Mouse (Mus musculus): ENCODE measurements around the gene Scml4. TPM values are rescaled to one million over a fixed set of nuclear protein-coding genes. Genes with fewer than 3 reads are reported as not detected.

The Scml4 gene
- polyA plus RNA-seq, 1 experiment from 2014 or later = 0.30 TPM

DNA sequence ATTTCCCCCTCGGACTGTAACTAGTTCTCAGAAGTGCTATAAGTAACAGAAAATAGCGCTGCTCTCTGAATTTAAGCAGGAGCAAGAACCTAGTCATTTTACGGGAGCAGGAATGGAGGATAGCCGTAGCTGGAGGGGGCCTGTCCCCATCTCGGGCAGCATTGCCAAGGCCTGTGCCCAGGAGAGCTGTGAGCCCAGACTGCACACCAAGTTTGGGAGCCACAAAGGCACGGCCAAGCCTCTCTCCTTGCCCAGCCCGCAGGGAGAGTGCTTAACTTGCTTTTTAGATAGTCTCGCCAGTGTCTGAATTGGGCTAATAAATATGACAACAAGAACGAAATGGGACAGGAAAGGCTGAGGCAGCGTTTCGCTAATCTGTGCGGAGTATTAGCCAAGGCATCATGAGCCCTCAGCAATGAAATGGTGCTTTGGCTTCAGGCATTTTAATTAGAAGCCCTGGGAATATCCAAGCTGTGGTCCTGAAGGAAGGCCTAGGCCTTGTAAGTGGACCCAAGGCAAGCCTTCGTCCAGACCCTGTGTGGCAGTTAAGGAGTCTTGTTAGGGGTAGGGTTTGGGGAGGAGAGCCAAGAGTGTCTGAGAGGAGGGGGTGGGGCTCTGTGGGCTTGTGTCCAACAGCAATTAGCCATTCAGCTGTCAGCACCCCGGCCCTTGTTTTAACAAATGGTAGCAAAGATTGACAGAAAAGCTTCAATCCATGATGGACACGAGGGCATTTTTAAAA lies 12.3 kb downstream of the Scml4 start:
- no peaks in the 10 kb centered on the region for H3K27me3 ChIP-seq (ENCODE audit: insufficient read depth, low read length)
- no peak overlapping the region for H3K4me3 ChIP-seq (ENCODE audit: low read depth, low read length)
- no peaks in the 10 kb centered on the region for H3K4me1 ChIP-seq (ENCODE audit: insufficient read depth)
- 76% methylated on average over 15 of the region's 15 CpGs for WGBS
- no peak for DNase-seq
- H3K27ac ChIP-seq (ENCODE audit: low read depth) = no peak overlapping the region
- ATAC-seq (ENCODE audit: insufficient read depth) = no peak
- no peaks in the 10 kb centered on the region for H3K9me3 ChIP-seq (ENCODE audit: low read depth, low read length)
- H3K36me3 ChIP-seq (ENCODE audit: insufficient read depth) = no peaks in the 10 kb centered on the region
- H3K4me2 ChIP-seq = no peak overlapping the region
- no peak overlapping the region for H3K9ac ChIP-seq
- TF ChIP-seq CTCF (IDR thresholded peaks at IDR 0.05; ENCODE audit: low read depth) = no peak

DNA sequence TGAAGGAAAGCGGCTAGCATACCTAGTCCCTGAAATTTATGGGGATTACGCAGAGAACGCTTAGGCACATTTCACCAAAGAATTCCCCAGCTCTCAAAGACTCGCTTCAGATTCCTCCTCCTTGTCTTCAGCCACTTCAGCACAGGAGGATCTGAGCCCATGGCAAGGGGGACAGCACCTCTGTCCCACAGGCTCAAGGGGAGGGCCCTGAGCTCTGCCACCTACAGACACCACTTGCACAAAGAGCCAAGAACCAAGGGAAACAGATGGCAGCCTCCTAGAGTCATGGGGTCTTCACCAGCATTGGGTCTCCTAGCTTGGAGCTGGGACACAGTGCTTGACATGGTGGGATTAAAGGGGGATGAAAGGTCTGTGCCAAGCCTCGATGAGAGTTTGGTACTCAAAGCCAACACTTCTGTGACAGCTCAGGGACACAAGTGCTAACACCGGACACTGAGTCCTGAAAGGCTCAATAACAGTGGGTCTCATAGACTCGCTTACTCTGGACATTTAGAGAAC lies 13.0 kb downstream of the Scml4 start:
- no peaks in the 10 kb centered on the region for H3K27me3 ChIP-seq (ENCODE audit: insufficient read depth, low read length)
- H3K36me3 ChIP-seq (ENCODE audit: insufficient read depth) = no peaks in the 10 kb centered on the region
- ATAC-seq (ENCODE audit: insufficient read depth) (no peak), DNase-seq (no peak)
- H3K4me3 ChIP-seq (ENCODE audit: low read depth, low read length) = no peak overlapping the region
- no peaks in the 10 kb centered on the region for H3K9me3 ChIP-seq (ENCODE audit: low read depth, low read length)
- H3K9ac ChIP-seq = no peak overlapping the region
- H3K4me2 ChIP-seq = no peak overlapping the region
- no peaks in the 10 kb centered on the region for H3K4me1 ChIP-seq (ENCODE audit: insufficient read depth)
- no peak overlapping the region for H3K27ac ChIP-seq (ENCODE audit: low read depth)
- WGBS = 78% methylated on average over 7 of the region's 7 CpGs
- no peak for TF ChIP-seq CTCF (IDR thresholded peaks at IDR 0.05; ENCODE audit: low read depth)

DNA sequence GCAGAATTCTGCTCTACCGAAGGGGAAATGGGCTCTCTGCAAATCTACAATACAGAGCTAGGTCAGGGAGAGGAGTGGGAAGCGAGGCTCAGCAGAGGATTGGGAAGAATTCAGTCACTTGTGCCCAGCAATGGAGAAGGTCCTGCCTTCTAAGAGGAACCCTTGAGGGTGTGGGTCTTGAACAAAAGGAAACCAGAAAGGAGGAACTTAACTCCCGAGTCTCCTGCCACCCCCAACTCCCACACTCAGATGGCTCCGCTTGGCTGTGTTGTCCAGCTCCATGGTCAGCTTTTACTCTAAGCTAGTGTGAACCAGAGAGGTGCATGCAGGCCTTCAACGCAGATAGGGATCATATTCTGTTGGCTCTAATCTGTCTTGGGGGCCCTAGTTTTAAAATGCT lies 16.0 kb downstream of the Scml4 start:
- Histone ChIP-seq H3K36me3 (ENCODE audit: insufficient read depth) (no peaks in the 10 kb centered on the region), H3K9me3 (ENCODE audit: low read depth, low read length) (no peaks in the 10 kb centered on the region), H3K9ac (no peak overlapping the region), H3K27ac (ENCODE audit: low read depth) (no peak overlapping the region), H3K4me2 (no peak overlapping the region), H3K4me3 (ENCODE audit: low read depth, low read length) (no peak overlapping the region), H3K4me1 (ENCODE audit: insufficient read depth) (no peaks in the 10 kb centered on the region), H3K27me3 (ENCODE audit: insufficient read depth, low read length) (no peaks in the 10 kb centered on the region)
- 75% methylated on average over 5 of the region's 5 CpGs for WGBS
- TF ChIP-seq CTCF (IDR thresholded peaks at IDR 0.05; ENCODE audit: low read depth) = no peak
- DNase-seq = no peak
- no peak for ATAC-seq (ENCODE audit: insufficient read depth)

DNA sequence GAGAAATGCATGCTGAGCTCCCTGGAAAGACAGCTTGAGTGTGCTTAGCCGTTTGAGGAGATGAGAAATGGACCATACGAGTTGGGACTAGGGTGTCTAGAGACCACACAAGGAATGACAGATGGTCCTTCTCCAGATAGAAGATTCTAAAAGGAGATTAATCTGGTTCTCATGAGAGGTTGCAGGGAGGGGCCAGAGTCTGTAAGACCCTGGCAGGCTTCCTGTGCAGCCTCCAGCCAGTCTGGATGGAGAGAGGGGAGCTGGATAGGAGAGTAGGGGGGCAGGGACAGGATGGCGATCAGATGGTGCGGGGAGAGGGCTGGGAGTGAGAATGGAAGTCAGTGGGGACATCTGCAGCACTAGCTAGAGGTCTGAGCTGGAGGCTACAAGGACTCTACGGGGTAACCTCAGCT lies 19.1 kb downstream of the Scml4 start:
- Histone ChIP-seq H3K9ac (no peak overlapping the region), H3K36me3 (ENCODE audit: insufficient read depth) (no peaks in the 10 kb centered on the region), H3K4me3 (ENCODE audit: low read depth, low read length) (no peak overlapping the region), H3K27ac (ENCODE audit: low read depth) (no peak overlapping the region), H3K4me1 (ENCODE audit: insufficient read depth) (no peaks in the 10 kb centered on the region), H3K27me3 (ENCODE audit: insufficient read depth, low read length) (no peaks in the 10 kb centered on the region), H3K4me2 (0 out of 2 replicates have a peak overlapping the region, but pooled peaks have one; percentile 20), H3K9me3 (ENCODE audit: low read depth, low read length) (no peaks in the 10 kb centered on the region)
- no peak for TF ChIP-seq CTCF (IDR thresholded peaks at IDR 0.05; ENCODE audit: low read depth)
- DNase-seq (peak; percentile 27), ATAC-seq (ENCODE audit: insufficient read depth) (peak; percentile 58; the same call in 1 of the 2 replicates)
- 43% methylated on average over 5 of the region's 5 CpGs for WGBS

DNA sequence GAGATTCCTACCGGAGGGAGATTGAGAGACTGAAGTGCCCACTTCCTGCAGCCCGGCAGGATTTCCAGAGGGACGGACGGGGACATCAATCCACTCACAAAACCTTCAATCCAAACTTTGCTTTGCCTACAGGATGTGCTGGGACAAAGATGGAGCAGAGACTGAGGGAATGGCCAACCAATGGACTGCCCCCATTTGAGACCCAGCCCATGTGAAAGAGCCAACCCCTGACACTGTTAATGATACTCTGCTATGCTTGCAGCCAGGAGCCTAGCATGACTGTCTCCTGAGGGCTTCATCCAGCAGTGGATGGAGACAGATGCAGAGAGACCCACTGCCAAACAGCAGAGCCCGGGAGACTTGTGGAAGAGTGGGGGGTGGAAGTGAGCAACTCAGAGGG lies 19.5 kb downstream of the Scml4 start:
- Histone ChIP-seq H3K27me3 (ENCODE audit: insufficient read depth, low read length) (no peaks in the 10 kb centered on the region), H3K4me2 (no peak overlapping the region), H3K9ac (no peak overlapping the region), H3K27ac (ENCODE audit: low read depth) (no peak overlapping the region), H3K4me3 (ENCODE audit: low read depth, low read length) (no peak overlapping the region), H3K4me1 (ENCODE audit: insufficient read depth) (no peaks in the 10 kb centered on the region), H3K36me3 (ENCODE audit: insufficient read depth) (no peaks in the 10 kb centered on the region), H3K9me3 (ENCODE audit: low read depth, low read length) (no peaks in the 10 kb centered on the region)
- ATAC-seq (ENCODE audit: insufficient read depth) (no peak), DNase-seq (no peak)
- TF ChIP-seq CTCF (IDR thresholded peaks at IDR 0.05; ENCODE audit: low read depth) = no peak
- WGBS = 46% methylated on average over 5 of the region's 5 CpGs

DNA sequence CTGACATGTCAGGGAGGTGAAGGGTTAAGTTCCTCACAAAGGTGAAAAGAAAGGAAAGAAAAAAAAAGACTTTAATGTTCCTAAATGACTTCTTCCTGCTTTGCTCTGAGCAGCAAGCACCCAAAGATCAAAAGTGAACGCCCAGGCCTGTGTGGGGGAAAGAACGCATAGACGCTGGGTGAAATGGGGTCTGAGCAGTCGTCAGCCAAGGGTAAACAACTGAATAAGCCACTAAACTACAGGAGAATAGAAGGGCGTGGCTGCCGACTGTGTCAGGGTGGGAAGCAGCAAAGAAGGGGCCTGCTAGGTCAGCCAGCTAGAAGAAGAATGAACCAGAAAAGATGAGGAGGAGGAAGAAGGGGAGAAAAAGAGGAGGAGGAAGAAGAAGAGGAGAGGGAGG lies 26.9 kb downstream of the Scml4 start:
- DNase-seq = no peak
- Histone ChIP-seq H3K27me3 (ENCODE audit: insufficient read depth, low read length) (no peaks in the 10 kb centered on the region), H3K4me3 (ENCODE audit: low read depth, low read length) (no peak overlapping the region), H3K4me2 (no peak overlapping the region), H3K27ac (ENCODE audit: low read depth) (no peak overlapping the region), H3K4me1 (ENCODE audit: insufficient read depth) (no peaks in the 10 kb centered on the region), H3K36me3 (ENCODE audit: insufficient read depth) (no peaks in the 10 kb centered on the region), H3K9ac (no peak overlapping the region), H3K9me3 (ENCODE audit: low read depth, low read length) (no peaks in the 10 kb centered on the region)
- 7% methylated on average over 6 of the region's 6 CpGs for WGBS
- no peak for ATAC-seq (ENCODE audit: insufficient read depth)
- TF ChIP-seq CTCF (IDR thresholded peaks at IDR 0.05; ENCODE audit: low read depth) = no peak

DNA sequence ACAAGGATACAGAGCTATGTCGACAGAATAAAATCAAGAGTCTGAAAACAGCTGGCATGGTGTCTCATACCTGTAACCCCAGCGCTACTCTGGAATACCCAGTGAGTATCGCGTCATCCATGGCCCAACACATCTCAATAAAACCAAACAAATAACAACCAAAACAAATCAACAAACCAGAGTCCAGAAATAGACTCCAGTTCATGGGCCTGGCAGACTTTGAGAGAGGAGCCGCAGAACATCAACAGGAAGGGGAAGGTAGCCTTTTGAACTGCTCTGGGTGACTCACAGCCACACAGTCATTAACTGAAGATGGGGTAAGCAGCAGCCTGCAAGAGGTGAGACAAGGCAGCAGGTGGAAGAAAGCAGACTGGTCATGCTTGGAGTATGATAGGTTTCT lies 28.1 kb downstream of the Scml4 start:
- Histone ChIP-seq H3K4me3 (ENCODE audit: low read depth, low read length) (no peak overlapping the region), H3K4me2 (no peak overlapping the region), H3K4me1 (ENCODE audit: insufficient read depth) (no peaks in the 10 kb centered on the region), H3K36me3 (ENCODE audit: insufficient read depth) (no peaks in the 10 kb centered on the region), H3K9me3 (ENCODE audit: low read depth, low read length) (no peaks in the 10 kb centered on the region), H3K27ac (ENCODE audit: low read depth) (no peak overlapping the region), H3K9ac (no peak overlapping the region), H3K27me3 (ENCODE audit: insufficient read depth, low read length) (no peaks in the 10 kb centered on the region)
- whole genome bisulfite sequencing = 79% methylated on average over 5 of the region's 5 CpGs
- ATAC-seq (ENCODE audit: insufficient read depth) (no peak), DNase-seq (no peak)
- no peak for TF ChIP-seq CTCF (IDR thresholded peaks at IDR 0.05; ENCODE audit: low read depth)
